13 mouse cellular contexts compared by ENCODE assay signal in the genomic region with DNA sequence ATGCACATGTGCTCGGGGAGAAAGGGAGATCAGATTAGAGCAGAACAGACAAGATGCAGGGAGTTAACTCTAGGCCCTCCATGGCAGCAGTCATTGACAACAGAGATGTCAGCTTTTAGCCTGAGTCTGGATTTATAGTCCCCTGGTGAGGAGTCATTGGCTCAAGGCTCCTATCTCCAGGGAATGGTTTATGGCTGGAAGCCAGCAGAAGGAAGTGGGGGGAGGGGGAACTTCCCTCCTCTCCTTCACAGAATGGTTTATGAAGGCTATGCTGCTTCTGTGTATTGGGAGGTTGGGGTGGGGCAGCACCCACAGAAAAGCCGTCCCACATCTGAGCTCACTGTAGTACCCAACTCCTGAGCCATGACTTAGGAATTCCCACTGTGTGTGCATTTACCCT. TPM values are rescaled to one million over a fixed set of nuclear protein-coding genes. Genes with fewer than 3 reads are reported as not detected.
DNase-seq lines count a peak whose midpoint lies in the region; ATAC-seq lines count a peak whose summit lies in the region.
"Had no signal": no experiment of that assay in that cellular context is flagged by ENCODE, and none has a peak within 500 bp of the region (broad histone marks: within the 10 kb centered on the region; RNA-seq: fewer than 3 reads in every experiment).

No protein-coding gene starts in this region.

- H3K4me2 ChIP-seq in hindbrain, embryonic 12.5 days (replicated peaks) = no peak overlapping the region
- H3K4me2 ChIP-seq in hindbrain, embryonic 16.5 days (ENCODE audit: low read length) = no peak overlapping the region
- H3K4me2 ChIP-seq in forebrain, embryonic 12.5 days = no peak overlapping the region
- H3K4me2 ChIP-seq: limb, embryonic 13.5 days; midbrain, embryonic 13.5 days had no signal

- H3K4me1 ChIP-seq in hindbrain, embryonic 12.5 days = peaks cover 31% of the 10 kb centered on the region
- peaks cover 15% of the 10 kb centered on the region for H3K4me1 ChIP-seq in hindbrain, embryonic 16.5 days (ENCODE audit: control insufficient read depth, insufficient read depth, low read depth, low read length)
- H3K4me1 ChIP-seq in forebrain, embryonic 12.5 days = peaks cover 20% of the 10 kb centered on the region

- ATAC-seq in hindbrain, embryonic 12.5 days (ENCODE audit: low FRiP score) = peak; percentile 54
- ATAC-seq in hindbrain, embryonic 16.5 days = no peak
- no peak for ATAC-seq in forebrain, embryonic 12.5 days (ENCODE audit: low FRiP score)
- ATAC-seq: midbrain, embryonic 13.5 days had no signal

- no peak overlapping the region for H3K4me3 ChIP-seq in hindbrain, embryonic 12.5 days
- H3K4me3 ChIP-seq in hindbrain, embryonic 16.5 days (ENCODE audit: low read length) = no peak overlapping the region
- no peak overlapping the region for H3K4me3 ChIP-seq in forebrain, embryonic 12.5 days (replicated peaks)
- H3K4me3 ChIP-seq: limb, embryonic 13.5 days; midbrain, embryonic 13.5 days had no signal

- H3K27me3 ChIP-seq in hindbrain, embryonic 12.5 days = peaks cover 14% of the 10 kb centered on the region
- H3K27me3 ChIP-seq in hindbrain, embryonic 16.5 days (replicated peaks; ENCODE audit: control insufficient read depth, insufficient read depth, low read length) = no peaks in the 10 kb centered on the region
- H3K27me3 ChIP-seq in forebrain, embryonic 12.5 days = peaks cover 30% of the 10 kb centered on the region

- no peaks in the 10 kb centered on the region for H3K9me3 ChIP-seq in hindbrain, embryonic 12.5 days (replicated peaks)
- H3K9me3 ChIP-seq in hindbrain, embryonic 16.5 days (ENCODE audit: control insufficient read depth, low read length) = no peaks in the 10 kb centered on the region
- 0 out of 2 replicates have a peak, but pooled peaks cover 3% of the 10 kb centered on the region for H3K9me3 ChIP-seq in forebrain, embryonic 12.5 days
- H3K9me3 ChIP-seq: limb, embryonic 13.5 days; midbrain, embryonic 13.5 days had no signal

- peak overlapping the region; percentile 17; the same call in 1 of the 2 replicates for H3K27ac ChIP-seq in hindbrain, embryonic 12.5 days
- H3K27ac ChIP-seq in hindbrain, embryonic 16.5 days (ENCODE audit: low read depth, low read length) = no peak overlapping the region
- no peak overlapping the region for H3K27ac ChIP-seq in forebrain, embryonic 12.5 days
- H3K27ac ChIP-seq: limb, embryonic 13.5 days; midbrain, embryonic 13.5 days had no signal

- H3K9ac ChIP-seq in hindbrain, embryonic 12.5 days = no peak overlapping the region
- no peak overlapping the region for H3K9ac ChIP-seq in hindbrain, embryonic 16.5 days (ENCODE audit: low read depth, low read length)
- H3K9ac ChIP-seq in forebrain, embryonic 12.5 days = no peak overlapping the region
- H3K9ac ChIP-seq: limb, embryonic 13.5 days; midbrain, embryonic 13.5 days had no signal

- peak; percentile 35 for DNase-seq in NIH3T3 (ENCODE audit: low read depth)
- peak; percentile 56 for DNase-seq in embryo, embryonic 11 days
- peak; percentile 53 to 60 for DNase-seq in kidney, postnatal 4 days
- no peak for DNase-seq in right cerebral cortex, postnatal 36 days (ENCODE audit: low spot score in 2 of 2)
- no peak for DNase-seq in thymus, postnatal 25 days
- DNase-seq: cerebellum, adult 11-12 months; heart, postnatal 10 days; lung, adult 2 months had no signal

- 63% methylated on average over 2 of the region's 2 CpGs for WGBS in hindbrain, embryonic 12.5 days
- 50% methylated on average over 2 of the region's 2 CpGs for WGBS in hindbrain, embryonic 16.5 days
- 84% methylated on average over 2 of the region's 2 CpGs for WGBS in forebrain, embryonic 12.5 days

- H3K36me3 ChIP-seq in hindbrain, embryonic 12.5 days = 0 out of 2 replicates have a peak, but pooled peaks cover 3% of the 10 kb centered on the region
- H3K36me3 ChIP-seq in hindbrain, embryonic 16.5 days (ENCODE audit: control insufficient read depth, insufficient read depth, low read length) = peaks cover 3% of the 10 kb centered on the region; the same call in 1 of the 2 replicates
- peaks cover 6% of the 10 kb centered on the region; the same call in 1 of the 2 replicates for H3K36me3 ChIP-seq in forebrain, embryonic 12.5 days (replicated peaks)
- H3K36me3 ChIP-seq: limb, embryonic 13.5 days had no signal

RNA-seq across cellular contexts. Expression of gene Olfm2, which starts 24.6 kb away (rescaled TPM):
- polyA plus RNA-seq in hindbrain, embryonic 12.5 days (2016; fragmentation: Nextera tagmentation; extraction: Ambion mirVana) = 68.7 and 75.0 TPM in 2 replicates
- polyA plus RNA-seq in hindbrain, embryonic 16.5 days (2015; fragmentation: Nextera tagmentation; extraction: Ambion mirVana) = 250 and 269 TPM in 2 replicates
- 35.2 and 36.4 TPM in 2 replicates for polyA plus RNA-seq in forebrain, embryonic 12.5 days (2016; fragmentation: Nextera tagmentation; extraction: Ambion mirVana)

Comparison
In these comparisons a context has a peak if more than half of its experiments do, and no peak if none do; other contexts are left out.
1. DNase-seq: peak in NIH3T3 (single experiment), embryo, embryonic 11 days (single experiment) and kidney, postnatal 4 days (2 of 2); none in right cerebral cortex, postnatal 36 days (0 of 2) and thymus, postnatal 25 days (single experiment).